Mouse (Mus musculus) cerebellum, adult 2 months (tissue): Measurements from ENCODE around the gene Cdkn2aipnl. TPM values are rescaled to one million over a fixed set of nuclear protein-coding genes. Genes with fewer than 3 reads are reported as not detected.

Experiments used
- DNase-seq, 2 experiments: peaks; one replicate each; pipeline ENCODE4 v3.0.0; 2021
- H3K27ac ChIP-seq: fragments of 200-500 bp; 2 replicates; pipeline ENCODE4 v1.5.1; 2012; ENCODE audit warnings: low read length, control low read depth, inconsistent platforms; ENCODE audit not compliant: insufficient read depth
- H3K27me3 ChIP-seq: fragments of 200-500 bp; 2 replicates; pipeline ENCODE4 v1.6.1; 2012; ENCODE audit warnings: inconsistent platforms, mild to moderate bottlenecking, low read length, moderate library complexity; ENCODE audit not compliant: control insufficient read depth, insufficient read depth
- H3K4me1 ChIP-seq: fragments of 200-500 bp; 2 replicates; pipeline ENCODE4 v1.6.1; 2011; ENCODE audit warnings: low read length; ENCODE audit not compliant: control insufficient read depth, insufficient read depth
- H3K4me3 ChIP-seq: fragments of 200-500 bp; replicated peaks from 2 replicates; pipeline ENCODE3; 2011; ENCODE audit warnings: mild to moderate bottlenecking, low read depth, low read length, control low read depth; ENCODE audit not compliant: insufficient read depth
- CTCF ChIP-seq: fragments of 200-500 bp; IDR thresholded peaks from 2 replicates; pipeline ENCODE4 v1.5.1; 2011; ENCODE audit warnings: low read depth, mild to moderate bottlenecking, control low read depth, low read length, moderate library complexity, borderline replicate concordance; ENCODE audit not compliant: insufficient read depth
- POLR2A ChIP-seq: fragments of 200-500 bp; IDR thresholded peaks from 2 replicates; pipeline ENCODE4 v1.6.1; 2011; ENCODE audit warnings: low read length, control low read depth, borderline replicate concordance; ENCODE audit not compliant: insufficient read depth
- WGBS: fragments of 180-500 bp; shearing (Covaris S2); methylation state at CpG from one replicate; pipeline ENCODE4 v1.1.7; 2018; 5-methylcytosine and 5-hydroxymethylcytosine counted together
- polyA plus RNA-seq: library from polyadenylated mRNA; depleted of rRNA; stranded (reverse); fragments of >200 nt; gene quantifications from 2 replicates; pipeline ENCODE4 v1.2.3, GENCODE M21; 2012; rRNA removed

Cdkn2aipnl gene
- polyA plus RNA-seq, 1 experiment = 41.0 TPM

- TF ChIP-seq POLR2A = no peak
- no peak for TF ChIP-seq CTCF
- Histone ChIP-seq H3K27ac (no peak overlapping the region), H3K27me3 (no peaks in the 10 kb centered on the region), H3K4me1 (peaks cover 6% of the 10 kb centered on the region; the same call in 1 of the 2 replicates), H3K4me3 (no peak overlapping the region)
- DNase-seq = no peak
- WGBS = 98% methylated on average over 8 of the region's 8 CpGs
These were observed 34.4 kb downstream of the Cdkn2aipnl start for GRCm38 (mm10) chr11:52001861-52002260.

GRCm38 (mm10) chr11:52002842-52003504 is 35.5 kb downstream of the Cdkn2aipnl start:
- WGBS = 73% methylated on average over 13 of the region's 13 CpGs

GRCm38 (mm10) chr11:52003505-52003771 is 36.0 kb downstream of the Cdkn2aipnl start:
- H3K4me1 ChIP-seq = no peaks in the 10 kb centered on the region
- WGBS = 16% methylated on average over 4 of the region's 4 CpGs
- H3K4me3 ChIP-seq = peak overlapping the region; percentile 82
- H3K27me3 ChIP-seq = no peaks in the 10 kb centered on the region
- peak overlapping the region; percentile 29; the same call in 1 of the 2 replicates for H3K27ac ChIP-seq
- TF ChIP-seq CTCF (no peak), POLR2A (no peak)
- no peak for DNase-seq

More at GRCm38 (mm10) chr11:52002842-52003504, 35.5 kb downstream of the Cdkn2aipnl start:
- DNase-seq = no peak
- Histone ChIP-seq H3K4me1 (no peaks in the 10 kb centered on the region; the same call in 1 of the 2 replicates), H3K27ac (no peak overlapping the region), H3K4me3 (no peak overlapping the region), H3K27me3 (no peaks in the 10 kb centered on the region)
- TF ChIP-seq CTCF = no peak
- TF ChIP-seq POLR2A = no peak

GRCm38 (mm10) chr11:52003772-52004528 is 36.5 kb downstream of the Cdkn2aipnl start, which contains the start of gene Cdkl3:
Gene Cdkl3, plus strand, starts transcription at chr11:52004221.
- Histone ChIP-seq H3K4me1 (no peaks in the 10 kb centered on the region), H3K4me3 (peak within 1 kb of the TSS; percentile 82), H3K27me3 (no peaks in the 10 kb centered on the region), H3K27ac (peak within 1 kb of the TSS; percentile 29)
- TF ChIP-seq POLR2A (peak; percentile 83), CTCF (no peak)
- DNase-seq = peak; percentile 90 to 94
- whole genome bisulfite sequencing = under 1% methylated on average over 51 of the region's 51 CpGs

GRCm38 (mm10) chr11:52005586-52005985 is 38.1 kb downstream of the Cdkn2aipnl start:
- 76% methylated on average over 2 of the region's 2 CpGs for WGBS
- Histone ChIP-seq H3K27me3 (no peaks in the 10 kb centered on the region), H3K4me1 (no peaks in the 10 kb centered on the region), H3K4me3 (no peak overlapping the region), H3K27ac (no peak overlapping the region)
- DNase-seq = no peak
- TF ChIP-seq CTCF (no peak), POLR2A (no peak)

GRCm38 (mm10) chr11:52011011-52011410 is 43.5 kb downstream of the Cdkn2aipnl start:
- DNase-seq = no peak
- Histone ChIP-seq H3K4me3 (no peak overlapping the region), H3K27me3 (no peaks in the 10 kb centered on the region), H3K27ac (no peak overlapping the region), H3K4me1 (no peaks in the 10 kb centered on the region)
- WGBS = 92% methylated on average over 11 of the region's 11 CpGs
- no peak for TF ChIP-seq POLR2A

- WGBS = 57% methylated on average over 5 of the region's 5 CpGs
- Histone ChIP-seq H3K4me3 (no peak overlapping the region), H3K27ac (no peak overlapping the region), H3K4me1 (no peaks in the 10 kb centered on the region), H3K27me3 (no peaks in the 10 kb centered on the region)
- no peak for DNase-seq
- TF ChIP-seq CTCF (no peak), POLR2A (no peak)
These were observed 44.1 kb downstream of the Cdkn2aipnl start for GRCm38 (mm10) chr11:52011541-52011940.

- TF ChIP-seq CTCF (no peak), POLR2A (no peak)
- no peak overlapping the region for H3K4me3 ChIP-seq
- no peak for DNase-seq
- no peaks in the 10 kb centered on the region for H3K4me1 ChIP-seq
- no peaks in the 10 kb centered on the region for H3K27me3 ChIP-seq
- no peak overlapping the region for H3K27ac ChIP-seq
- WGBS = 88% methylated on average over 9 of the region's 9 CpGs
These were observed 50.8 kb downstream of the Cdkn2aipnl start for GRCm38 (mm10) chr11:52018217-52018616.

Other genes with a start within 250 kb of the Cdkn2aipnl start
- 11.0 and 12.3 TPM in 2 replicates for gene Sec24a, start 204.0 kb upstream of the Cdkn2aipnl start, polyA plus RNA-seq
- 93.3 and 95.1 TPM in 2 replicates for gene Sar1b, start 204.0 kb upstream of the Cdkn2aipnl start, polyA plus RNA-seq
- 21.8 and 21.9 TPM in 2 replicates for gene Jade2, start 110.0 kb upstream of the Cdkn2aipnl start, polyA plus RNA-seq
- gene Ube2b, start 33.1 kb downstream of the Cdkn2aipnl start, polyA plus RNA-seq = 162 and 170 TPM in 2 replicates
- 12.7 and 14.5 TPM in 2 replicates for gene Cdkl3, start 36.6 kb downstream of the Cdkn2aipnl start, polyA plus RNA-seq
- gene Ppp2ca, start 131.0 kb downstream of the Cdkn2aipnl start, polyA plus RNA-seq = 112 and 113 TPM in 2 replicates
- not detected in 2 replicates for gene Olfr1373, start 177.9 kb downstream of the Cdkn2aipnl start, polyA plus RNA-seq
- not detected in 2 replicates for gene Olfr1371, start 246.3 kb downstream of the Cdkn2aipnl start, polyA plus RNA-seq